Mouse (Mus musculus) megakaryocyte, embryonic 14.5 days (primary cell): Measurements from ENCODE around the gene Rhod. TPM values are rescaled to one million over a fixed set of nuclear protein-coding genes. Genes with fewer than 3 reads are reported as not detected.
A peak's percentile ranks its signal among the peaks of the same experiment; 100 is the strongest.

Source experiments
- H3K27me3 ChIP-seq: replicated peaks from 2 replicates; pipeline ENCODE3; 2012; ENCODE audit warnings: inconsistent platforms
- H3K36me3 ChIP-seq: replicated peaks from 2 replicates; pipeline ENCODE3; 2012; ENCODE audit warnings: low read length, inconsistent platforms, mixed read lengths
- H3K4me1 ChIP-seq: 2 replicates; pipeline ENCODE4 v1.6.1; 2012; ENCODE audit warnings: inconsistent platforms
- H3K4me3 ChIP-seq: replicated peaks from 2 replicates; pipeline ENCODE3; 2012; ENCODE audit warnings: moderate library complexity, mild to moderate bottlenecking, inconsistent platforms
- H3K9me3 ChIP-seq: 2 replicates; pipeline ENCODE4 v1.6.1; 2012; ENCODE audit warnings: inconsistent platforms
- FLI1 ChIP-seq: IDR thresholded peaks from 2 replicates; pipeline ENCODE4 v1.6.1; 2012; ENCODE audit warnings: low read length, inconsistent platforms, mixed read lengths
- GATA1 ChIP-seq: IDR thresholded peaks from 3 replicates; pipeline ENCODE4 v1.6.1; 2012; ENCODE audit warnings: mixed read lengths, low read length, inconsistent platforms, borderline replicate concordance
- polyA plus RNA-seq: library from polyadenylated mRNA; stranded (reverse); fragments of >175 nt; gene quantifications from 2 replicates; pipeline ENCODE4 v1.2.3, GENCODE M21; 2012; ENCODE audit warnings: low replicate concordance; ENCODE audit not compliant: insufficient read depth

Rhod gene
- polyA plus RNA-seq, 1 experiment = 0.16 TPM

GRCm38 (mm10) chr19:4438791-4439160 lies 456 bp downstream of the Rhod start:
- Histone ChIP-seq H3K9me3 (peaks cover 17% of the 10 kb centered on the region), H3K36me3 (no peaks in the 10 kb centered on the region), H3K4me3 (peak overlapping the region; percentile 88), H3K27me3 (peaks cover 62% of the 10 kb centered on the region), H3K4me1 (peaks cover 50% of the 10 kb centered on the region)
- TF ChIP-seq GATA1 (no peak), FLI1 (no peak)

DNA sequence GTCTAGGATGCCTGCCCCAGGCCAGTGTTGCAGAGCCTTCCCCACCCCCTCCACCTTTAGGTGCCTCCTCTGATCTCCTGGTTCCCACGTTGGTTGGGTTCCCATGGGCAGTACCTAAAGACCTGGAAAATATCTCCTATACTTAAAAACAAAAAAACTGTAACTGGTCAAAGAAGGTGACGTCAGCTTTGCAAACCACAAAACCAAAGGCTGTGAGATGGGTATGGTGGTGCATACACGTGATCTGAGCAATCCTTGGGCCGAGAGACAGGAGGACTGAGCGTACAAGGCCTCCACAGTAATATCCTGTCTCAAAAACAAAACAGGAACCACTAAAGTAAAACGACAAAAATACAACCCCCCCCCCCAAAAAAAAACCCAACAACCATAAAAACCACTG lies 1.3 kb downstream of the Rhod start:
- TF ChIP-seq FLI1 = no peak
- no peak for TF ChIP-seq GATA1
- H3K4me3 ChIP-seq = no peak overlapping the region
- H3K4me1 ChIP-seq = peaks cover 50% of the 10 kb centered on the region
- H3K27me3 ChIP-seq = peaks cover 58% of the 10 kb centered on the region
- H3K9me3 ChIP-seq = peaks cover 14% of the 10 kb centered on the region
- no peaks in the 10 kb centered on the region for H3K36me3 ChIP-seq

GRCm38 (mm10) chr19:4436254-4436653 lies 3.0 kb downstream of the Rhod start:
- TF ChIP-seq GATA1 (no peak), FLI1 (no peak)
- Histone ChIP-seq H3K9me3 (peaks cover 14% of the 10 kb centered on the region), H3K4me3 (no peak overlapping the region), H3K36me3 (no peaks in the 10 kb centered on the region), H3K4me1 (peaks cover 38% of the 10 kb centered on the region), H3K27me3 (peaks cover 69% of the 10 kb centered on the region)

- peaks cover 26% of the 10 kb centered on the region for H3K4me1 ChIP-seq
- H3K9me3 ChIP-seq = peaks cover 14% of the 10 kb centered on the region
- no peaks in the 10 kb centered on the region for H3K36me3 ChIP-seq
- H3K27me3 ChIP-seq = peaks cover 61% of the 10 kb centered on the region
- TF ChIP-seq FLI1 (no peak), GATA1 (no peak)
- H3K4me3 ChIP-seq = no peak overlapping the region
Observed at GRCm38 (mm10) chr19:4434999-4435398, 4.2 kb downstream of the Rhod start.

DNA sequence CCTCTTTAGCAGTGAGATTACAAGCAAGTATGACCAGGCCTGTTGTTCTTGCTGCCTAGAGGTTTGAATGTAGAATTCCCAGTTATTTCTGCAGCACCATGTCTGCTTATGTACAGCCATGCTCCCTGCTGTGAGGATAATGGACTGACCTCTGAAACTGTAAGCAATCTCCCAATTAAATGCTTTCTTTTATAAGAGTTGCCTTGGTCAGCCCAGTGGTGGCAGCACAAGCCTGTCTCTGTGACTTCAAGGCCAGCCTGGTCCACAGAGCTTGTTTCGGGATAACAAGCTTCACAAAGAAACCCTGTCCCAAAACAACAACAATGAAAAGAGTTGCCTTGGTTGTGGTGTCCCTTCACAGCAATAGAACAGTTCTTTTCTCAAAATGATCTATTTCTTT lies 5.5 kb downstream of the Rhod start:
- no peak for TF ChIP-seq GATA1
- TF ChIP-seq FLI1 = no peak
- H3K36me3 ChIP-seq = no peaks in the 10 kb centered on the region
- H3K27me3 ChIP-seq = peaks cover 61% of the 10 kb centered on the region
- peaks cover 14% of the 10 kb centered on the region for H3K4me1 ChIP-seq
- H3K4me3 ChIP-seq = no peak overlapping the region
- H3K9me3 ChIP-seq = peaks cover 14% of the 10 kb centered on the region

DNA sequence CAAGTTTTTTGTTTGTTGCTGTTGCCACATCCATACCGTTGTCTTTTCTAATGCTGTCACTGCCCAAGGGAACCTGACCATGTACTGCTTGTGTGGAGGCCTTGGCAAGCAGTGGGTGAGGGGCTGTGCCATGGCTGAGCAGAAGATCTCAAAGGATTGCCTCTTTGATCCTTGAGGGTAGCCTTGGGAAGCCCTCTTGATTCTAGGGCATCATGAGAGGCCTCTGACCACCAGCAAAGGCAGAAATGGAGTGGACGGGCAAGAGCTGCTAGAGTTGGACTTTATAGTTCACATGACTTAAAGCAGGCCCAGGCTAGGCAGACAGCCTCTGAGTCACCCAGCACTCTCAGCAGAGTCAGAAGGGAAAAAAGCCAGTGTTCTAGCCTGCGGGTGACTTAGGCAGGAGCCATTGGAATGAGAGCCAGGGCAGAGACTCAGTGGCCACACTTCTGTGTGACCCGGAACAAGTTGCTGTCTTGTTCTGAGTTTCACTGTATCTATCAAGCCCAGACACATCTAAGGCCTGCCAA lies 9.1 kb downstream of the Rhod start:
- H3K36me3 ChIP-seq = no peaks in the 10 kb centered on the region
- TF ChIP-seq FLI1 = no peak
- H3K4me1 ChIP-seq = peaks cover 6% of the 10 kb centered on the region
- no peak overlapping the region for H3K4me3 ChIP-seq
- H3K9me3 ChIP-seq = peaks cover 3% of the 10 kb centered on the region
- H3K27me3 ChIP-seq = peaks cover 51% of the 10 kb centered on the region

GRCm38 (mm10) chr19:4425610-4426366 lies 13.4 kb downstream of the Rhod start:
- Histone ChIP-seq H3K36me3 (no peaks in the 10 kb centered on the region), H3K4me3 (no peak overlapping the region), H3K4me1 (peaks cover 11% of the 10 kb centered on the region), H3K9me3 (peaks cover 3% of the 10 kb centered on the region; the same call in 1 of the 2 replicates), H3K27me3 (peaks cover 43% of the 10 kb centered on the region)
- TF ChIP-seq GATA1 = no peak
- no peak for TF ChIP-seq FLI1

DNA sequence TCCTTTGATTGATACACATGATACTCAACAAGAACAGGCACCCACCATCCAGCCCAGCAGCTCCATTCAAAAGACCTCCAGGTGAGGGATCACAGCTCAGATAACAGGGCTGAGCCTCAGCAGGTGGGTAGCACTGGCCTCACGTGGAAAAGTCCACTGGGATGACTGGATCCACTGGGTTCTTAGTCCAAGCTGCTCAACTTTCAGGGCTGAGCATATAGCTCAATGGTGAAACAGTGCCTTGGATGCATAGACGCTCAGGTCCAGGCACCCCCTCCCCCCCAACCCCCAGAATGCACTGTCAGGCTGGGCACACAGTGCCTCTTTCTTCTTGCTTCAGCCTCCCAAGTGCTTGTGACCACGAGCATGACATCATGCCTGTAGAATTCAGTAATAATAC lies 16.2 kb downstream of the Rhod start:
- TF ChIP-seq GATA1 (no peak), FLI1 (no peak)
- Histone ChIP-seq H3K36me3 (no peaks in the 10 kb centered on the region), H3K4me3 (no peak overlapping the region), H3K9me3 (peaks cover 3% of the 10 kb centered on the region; the same call in 1 of the 2 replicates), H3K27me3 (peaks cover 33% of the 10 kb centered on the region), H3K4me1 (peaks cover 23% of the 10 kb centered on the region)

- H3K36me3 ChIP-seq = no peaks in the 10 kb centered on the region
- peaks cover 30% of the 10 kb centered on the region for H3K27me3 ChIP-seq
- peaks cover 3% of the 10 kb centered on the region; the same call in 1 of the 2 replicates for H3K9me3 ChIP-seq
- H3K4me3 ChIP-seq = no peak overlapping the region
- TF ChIP-seq FLI1 (no peak), GATA1 (no peak)
- H3K4me1 ChIP-seq = peaks cover 26% of the 10 kb centered on the region
Observed at GRCm38 (mm10) chr19:4422581-4422980, 16.7 kb downstream of the Rhod start.

DNA sequence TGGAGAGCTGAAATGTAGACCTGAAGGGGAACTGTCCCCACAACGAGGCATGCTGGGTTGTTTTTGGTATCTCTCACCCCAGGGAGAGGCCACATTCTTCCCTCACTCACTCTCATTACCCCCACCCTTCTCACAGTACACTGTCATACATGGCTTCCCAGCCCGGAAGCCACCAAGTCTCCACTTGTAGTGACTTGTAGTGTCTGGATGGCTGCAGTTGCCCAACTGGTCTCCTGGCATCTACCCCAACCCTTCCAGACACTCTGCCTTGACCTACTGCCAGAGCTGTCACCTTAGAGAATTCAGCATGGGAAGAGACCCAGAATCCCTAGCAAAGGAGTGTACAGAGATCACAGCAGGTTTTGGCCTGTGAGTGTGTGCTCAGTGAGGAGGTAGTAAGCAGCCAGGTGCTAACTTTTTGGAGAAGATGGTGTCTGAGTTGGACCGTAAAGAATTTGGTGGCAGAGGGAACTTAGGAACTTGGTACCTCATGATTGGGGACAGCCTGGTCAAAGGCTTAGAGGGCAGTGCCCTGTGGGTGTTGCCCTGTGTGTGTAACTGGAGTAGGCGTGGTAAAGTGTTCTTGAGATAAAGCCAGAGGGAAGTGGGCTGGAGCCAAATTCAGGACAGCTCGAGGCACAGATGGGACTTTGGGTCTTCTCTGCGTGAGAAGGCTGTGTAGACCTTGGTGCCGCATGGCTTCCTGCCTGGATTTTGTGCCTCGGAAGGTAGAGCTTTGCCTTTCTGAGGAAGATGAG lies 18.9 kb downstream of the Rhod start:
- Histone ChIP-seq H3K9me3 (peaks cover 3% of the 10 kb centered on the region; the same call in 1 of the 2 replicates), H3K4me3 (no peak overlapping the region), H3K36me3 (no peaks in the 10 kb centered on the region), H3K27me3 (peaks cover 15% of the 10 kb centered on the region), H3K4me1 (peaks cover 30% of the 10 kb centered on the region)
- no peak for TF ChIP-seq GATA1
- TF ChIP-seq FLI1 = no peak
